In the genomic region with DNA sequence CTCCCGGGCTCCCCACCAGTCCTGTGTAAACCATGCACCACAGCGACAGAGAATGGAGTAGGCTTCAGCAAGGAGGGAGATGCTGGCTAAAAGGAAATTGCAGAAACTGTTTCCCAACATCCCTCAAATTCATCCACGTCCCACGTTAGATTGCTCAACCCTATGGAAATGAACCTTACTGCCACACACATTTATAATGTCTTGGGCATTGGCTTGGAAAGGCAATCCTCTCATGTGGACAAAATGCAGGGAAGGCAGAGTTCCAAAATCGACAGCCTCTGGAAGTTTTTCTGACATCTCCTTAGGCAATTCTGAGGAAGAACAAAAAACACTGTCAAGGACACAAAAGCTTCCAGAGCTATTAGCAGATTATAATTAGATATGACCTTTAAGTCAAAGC, we compare ENCODE assay signal across 21 mouse cellular contexts.
"Had no signal": no experiment of that assay in that cellular context is flagged by ENCODE, and none has a peak within 500 bp of the region (broad histone marks: within the 10 kb centered on the region; RNA-seq: fewer than 3 reads in every experiment).

No protein-coding gene starts in this region.

- H3K4me2 ChIP-seq: limb, embryonic 13.5 days; liver, embryonic 12.5 days; liver, embryonic 15.5 days; lung, embryonic 15.5 days; midbrain, embryonic 12.5 days; neural tube, embryonic 13.5 days; stomach, embryonic 15.5 days had no signal

- H3K27ac ChIP-seq: limb, embryonic 10.5 days; limb, embryonic 13.5 days; liver, embryonic 12.5 days; liver, embryonic 15.5 days; lung, embryonic 15.5 days; macrophage; midbrain, embryonic 12.5 days; neural tube, embryonic 13.5 days; stomach, embryonic 15.5 days had no signal

- DNase-seq: kidney, adult 8-10 months; kidney, postnatal 14 days; kidney, postnatal 4 days; liver; lung, adult 18-20 months; lung, postnatal 14 days; retina, postnatal 1 day; right cerebral cortex, postnatal 25 days; spleen, adult 18-20 months; thymus, postnatal 25 days had no signal

- H3K27me3 ChIP-seq: limb, embryonic 13.5 days; liver, embryonic 12.5 days; liver, embryonic 15.5 days; lung, embryonic 15.5 days; midbrain, embryonic 12.5 days; neural tube, embryonic 13.5 days; stomach, embryonic 15.5 days had no signal

- H3K4me1 ChIP-seq: limb, embryonic 10.5 days; limb, embryonic 13.5 days; liver, embryonic 12.5 days; liver, embryonic 15.5 days; lung, embryonic 15.5 days; midbrain, embryonic 12.5 days; neural tube, embryonic 13.5 days; stomach, embryonic 15.5 days had no signal

- H3K9me3 ChIP-seq: limb, embryonic 10.5 days; limb, embryonic 13.5 days; liver, embryonic 12.5 days; liver, embryonic 15.5 days; lung, embryonic 15.5 days; midbrain, embryonic 12.5 days; neural tube, embryonic 13.5 days; stomach, embryonic 15.5 days had no signal

- H3K9ac ChIP-seq: limb, embryonic 13.5 days; liver, embryonic 12.5 days; liver, embryonic 15.5 days; lung, embryonic 15.5 days; midbrain, embryonic 12.5 days; neural tube, embryonic 13.5 days; stomach, embryonic 15.5 days had no signal

- ATAC-seq: liver, embryonic 12.5 days; midbrain, embryonic 16.5 days had no signal

- H3K4me3 ChIP-seq: limb, embryonic 10.5 days; limb, embryonic 13.5 days; liver, embryonic 12.5 days; liver, embryonic 15.5 days; lung, embryonic 15.5 days; midbrain, embryonic 12.5 days; myocyte; neural tube, embryonic 13.5 days; stomach, embryonic 15.5 days had no signal
